Mouse (Mus musculus) megakaryocyte progenitor cell, adult 5-6 weeks (primary cell): Measurements from ENCODE around the gene Ajuba. TPM values are rescaled to one million over a fixed set of nuclear protein-coding genes. Genes with fewer than 3 reads are reported as not detected.
"Not testable (repeated sequence)": the region's sequence is repeated elsewhere in the genome, so short reads cannot be mapped to it uniquely, and the experiment has no call there.

Experiments
- ATAC-seq: replicated peaks from 2 replicates; pipeline ENCODE4 v1.8.0; 2016; ENCODE audit warnings: mild to moderate bottlenecking, moderate TSS enrichment, inconsistent platforms; ENCODE audit not compliant: poor library complexity
- total RNA-seq, 2 experiments: library from RNA; stranded (forward) in 1 of 2; stranded (reverse) in 1 of 2; fragments of 157-497, 149-512 nt in 1 of 2; fragments of 200-1000 nt in 1 of 2; gene quantifications; 2 replicates each; pipeline versions ENCODE4 v1.2.3 to v1.2.4; 2015 to 2017

Gene Ajuba
- total RNA-seq (2015) (1.2 and 2.1 TPM in 2 replicates), total RNA-seq (2017) (0.29 and 1.2 TPM in 2 replicates)

GRCm38 (mm10) chr14:54577089-54577982, at the start of gene Ajuba:
Gene Ajuba (minus strand): TSS chr14:54577558.
- ATAC-seq, result peak; percentile 69

GRCm38 (mm10) chr14:54624976-54625375, 47.6 kb upstream of the Ajuba start:
- no peak for ATAC-seq

GRCm38 (mm10) chr14:54623334-54623733, 46.0 kb upstream of the Ajuba start:
- peak; percentile 73 for ATAC-seq

GRCm38 (mm10) chr14:54621133-54621532, 43.8 kb upstream of the Ajuba start, which contains the start of gene Psmb11:
Gene Psmb11 (plus strand): TSS chr14:54621433.
- no peak for ATAC-seq

- peak; percentile 97 for ATAC-seq
These were observed 40.6 kb upstream of the Ajuba start, which contains the start of gene Psmb5 for GRCm38 (mm10) chr14:54617897-54618365. Gene Psmb5 (minus strand): TSS chr14:54618022.

GRCm38 (mm10) chr14:54617152-54617896, 40.0 kb upstream of the Ajuba start:
- peak; percentile 38 for ATAC-seq

GRCm38 (mm10) chr14:54616226-54616825, 39.0 kb upstream of the Ajuba start:
- ATAC-seq, result 0 out of 2 replicates have a peak, but pooled peaks have one; percentile 13

GRCm38 (mm10) chr14:54614130-54614529, 36.8 kb upstream of the Ajuba start:
- not testable (repeated sequence) for ATAC-seq

- ATAC-seq, result no peak
These were observed 33.3 kb upstream of the Ajuba start for GRCm38 (mm10) chr14:54610648-54611047.

GRCm38 (mm10) chr14:54609962-54610361, 32.6 kb upstream of the Ajuba start:
- peak; percentile 44; the same call in 1 of the 2 replicates for ATAC-seq

GRCm38 (mm10) chr14:54609245-54609644, 31.9 kb upstream of the Ajuba start:
- no peak for ATAC-seq

GRCm38 (mm10) chr14:54607226-54607625, 29.9 kb upstream of the Ajuba start:
- ATAC-seq, result no peak

GRCm38 (mm10) chr14:54605752-54606321, 28.5 kb upstream of the Ajuba start, which contains the start of gene 4931414P19Rik:
Gene 4931414P19Rik (minus strand): TSS chr14:54605993.
- peak; percentile 41 for ATAC-seq

- ATAC-seq, result no peak
These were observed 26.3 kb upstream of the Ajuba start for GRCm38 (mm10) chr14:54603686-54604085.

- peak; percentile 97 for ATAC-seq
These were observed 25.8 kb upstream of the Ajuba start for GRCm38 (mm10) chr14:54603038-54603654.

GRCm38 (mm10) chr14:54602613-54603012, 25.3 kb upstream of the Ajuba start:
- ATAC-seq, result 0 out of 2 replicates have a peak, but pooled peaks have one; percentile 0

- no peak for ATAC-seq
These were observed 24.2 kb upstream of the Ajuba start for GRCm38 (mm10) chr14:54601601-54602000.

GRCm38 (mm10) chr14:54597084-54597483, 19.7 kb upstream of the Ajuba start:
- ATAC-seq, result 0 out of 2 replicates have a peak, but pooled peaks have one; percentile 46

- ATAC-seq, result no peak
These were observed 17.5 kb upstream of the Ajuba start for GRCm38 (mm10) chr14:54594631-54595414.
